Mouse (Mus musculus): ENCODE measurements around the gene Rfwd3. TPM values are rescaled to one million over a fixed set of nuclear protein-coding genes. Genes with fewer than 3 reads are reported as not detected.

Gene Rfwd3
- total RNA-seq (2023) = 43.3 and 59.7 TPM in 2 replicates

DNA sequence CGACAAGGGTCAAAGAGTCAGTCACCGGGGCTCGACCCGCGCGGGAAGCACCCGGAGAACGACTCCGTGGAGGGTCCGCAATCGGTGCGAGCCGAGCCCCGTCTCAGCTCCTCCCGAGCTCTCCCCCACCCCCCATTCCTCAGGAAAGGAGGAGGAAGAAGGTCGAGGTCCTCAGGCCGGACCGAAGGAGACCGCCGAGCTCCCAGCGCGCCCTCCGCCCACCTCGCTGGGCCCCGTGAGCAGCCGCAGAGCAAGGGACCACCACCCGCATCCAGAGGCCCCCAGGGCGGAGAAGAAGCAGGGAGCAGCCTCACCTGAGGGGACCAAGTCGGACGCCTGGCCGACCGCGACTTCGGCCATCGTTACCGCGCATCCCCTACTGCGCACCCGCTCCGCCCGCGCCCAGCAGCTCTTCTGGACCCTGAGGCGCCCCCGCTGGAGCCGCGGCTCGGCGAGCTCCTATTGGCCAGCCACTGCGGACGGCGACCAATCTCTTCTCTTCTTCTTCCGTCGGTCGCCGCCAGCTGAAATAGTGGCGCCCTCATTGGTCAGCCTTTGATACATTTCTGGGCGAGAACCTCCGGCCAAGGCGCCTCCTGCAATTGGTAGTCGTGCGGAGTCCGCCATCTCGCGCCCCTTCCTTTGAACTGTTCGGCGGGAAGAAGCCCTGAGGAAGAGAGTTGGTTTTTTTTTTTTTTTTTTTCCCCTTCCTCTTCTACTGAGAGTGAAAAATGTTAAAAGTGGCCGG, at the start of gene Rfwd3:
TSS of gene Rfwd3 (minus strand) at position 402 of the 748 bp plus-strand sequence.

DNA sequence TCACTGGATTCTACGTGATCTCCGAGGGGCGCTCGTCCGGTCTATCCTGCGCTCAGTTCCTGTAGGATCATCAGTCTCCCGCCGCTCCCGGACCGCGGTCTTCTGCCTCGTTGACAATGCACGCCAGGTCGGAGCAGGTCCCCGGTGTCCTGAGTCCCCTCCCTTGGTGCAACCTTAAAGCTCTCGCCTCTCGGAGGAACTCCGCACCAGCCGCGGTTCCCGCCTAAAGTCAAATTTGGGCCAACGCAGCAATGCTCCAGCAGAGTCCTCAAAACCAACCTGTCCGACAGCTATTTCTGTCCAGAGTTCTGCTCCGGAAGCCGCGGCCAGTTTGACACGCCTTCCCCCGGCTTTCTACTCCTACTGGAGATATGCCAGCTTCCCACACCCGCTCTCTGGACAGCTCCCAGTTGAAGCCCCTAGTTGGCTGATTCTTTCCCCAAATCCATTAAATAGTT, 37.9 kb upstream of the Rfwd3 start, which contains the start of gene Mlkl:
TSS of gene Mlkl (minus strand) at position 288 of the 458 bp plus-strand sequence.

DNA sequence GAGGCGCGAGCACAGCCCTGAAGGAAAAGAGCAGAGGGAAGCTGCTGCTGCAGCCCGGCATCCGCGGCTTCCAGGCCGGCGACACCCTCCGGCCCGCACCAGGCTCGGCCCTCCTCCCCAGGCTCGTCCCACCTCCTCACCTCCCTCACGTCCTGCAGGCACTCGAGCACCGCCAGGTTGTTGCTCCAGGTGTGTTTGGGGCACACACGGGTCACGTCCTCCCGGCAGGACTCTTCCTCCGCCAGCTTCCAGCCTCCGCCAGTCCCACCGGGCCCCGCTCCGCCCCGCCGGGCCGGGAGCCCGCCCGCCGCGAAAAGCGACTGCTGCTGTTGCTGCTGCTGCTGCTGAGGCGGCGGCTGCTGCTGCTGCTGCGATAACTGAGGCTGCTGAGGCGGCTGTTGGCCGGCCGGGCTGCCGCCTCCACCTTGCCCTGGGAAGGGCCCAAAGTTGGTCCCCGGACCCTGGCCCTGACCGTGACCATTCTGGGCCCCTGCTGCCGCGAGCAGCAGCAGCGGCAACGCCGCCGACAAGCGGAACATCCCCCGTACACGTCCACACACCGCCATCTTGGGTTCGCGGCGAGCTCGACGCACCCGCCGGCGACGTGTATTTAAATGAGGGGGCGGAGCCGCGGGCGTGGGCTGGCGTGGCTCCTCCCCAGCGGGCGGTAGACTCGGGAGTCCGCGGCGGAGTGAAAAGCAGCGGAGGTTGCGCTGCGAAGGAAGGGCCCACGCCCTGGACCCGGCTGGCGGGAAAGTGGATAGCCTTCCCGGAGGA, 41.2 kb downstream of the Rfwd3 start, which contains the start of gene Glg1:
TSS of gene Glg1 (minus strand) at position 586 of the 777 bp plus-strand sequence.

Other genes with a start within 250 kb of the Rfwd3 start
- gene Exosc6, start 243.9 kb downstream of the Rfwd3 start, total RNA-seq (2023) = 0.50 and 4.2 TPM in 2 replicates
- gene Clec18a, start 207.8 kb downstream of the Rfwd3 start, total RNA-seq (2023) = not detected in 2 replicates
- 8.6 and 17.3 TPM in 2 replicates for gene Pdpr, start 205.6 kb downstream of the Rfwd3 start, total RNA-seq (2023)
- 43.7 and 49.5 TPM in 2 replicates for gene Glg1, start 41.0 kb downstream of the Rfwd3 start, total RNA-seq (2023)
- gene Mlkl, start 38.0 kb upstream of the Rfwd3 start, total RNA-seq (2023) = 17.3 and 18.8 TPM in 2 replicates
- not detected in 2 replicates for gene Fa2h, start 93.6 kb upstream of the Rfwd3 start, total RNA-seq (2023)
- 4.3 and 5.5 TPM in 2 replicates for gene Wdr59, start 221.9 kb upstream of the Rfwd3 start, total RNA-seq (2023)
- gene Znrf1, start 235.9 kb upstream of the Rfwd3 start, total RNA-seq (2023) = 150 and 253 TPM in 2 replicates

Data from neutrophil, adult 65 days (primary cell).